Mouse (Mus musculus) brain, embryonic 14.5 days (tissue): ENCODE data around the gene Slc16a6.

Experiments
- CTCF ChIP-seq: fragments of 200-500 bp; IDR thresholded peaks from 2 replicates; pipeline ENCODE4 v1.5.1; 2012; ENCODE audit warnings: inconsistent platforms, mild to moderate bottlenecking, moderate library complexity, borderline replicate concordance; ENCODE audit not compliant: insufficient read depth, insufficient read length; ENCODE audit errors: extremely low read depth
- POLR2A ChIP-seq: fragments of 200-500 bp; IDR thresholded peaks from 2 replicates; pipeline ENCODE4 v1.6.1; 2012; ENCODE audit warnings: mild to moderate bottlenecking, inconsistent platforms, borderline replicate concordance; ENCODE audit not compliant: poor library complexity, insufficient read depth, insufficient read length, severe bottlenecking; ENCODE audit errors: extremely low read depth

- TF ChIP-seq CTCF (no peak), POLR2A (no peak)
Observed at GRCm38 (mm10) chr11:109468133-109468532, 5.3 kb downstream of the Slc16a6 start.
